Mouse (Mus musculus) heart, adult 18-20 months (tissue): ENCODE data around the gene Adsl. TPM values are rescaled to one million over a fixed set of nuclear protein-coding genes. Genes with fewer than 3 reads are reported as not detected.
"Not testable (repeated sequence)": the region's sequence is repeated elsewhere in the genome, so short reads cannot be mapped to it uniquely, and the experiment has no call there.

ENCODE experiments used
- DNase-seq, 2 experiments: peaks; one replicate each; pipeline ENCODE4 v3.0.0; 2021 to 2022; ENCODE audit warnings: mixed read lengths in 1 of 2
- long read RNA-seq, 2 experiments: library from polyadenylated mRNA; stranded (forward); transcript quantifications; one replicate each; pipeline ENCODE4 v2.0.0; 2021
- total RNA-seq, 2 experiments: library from RNA; stranded (reverse); gene quantifications; 2 replicates each; pipeline ENCODE4 v1.2.3; 2021

Gene Adsl
- 10 to 100 TPM; 82.9 to 91.7 TPM for total RNA-seq
- long read RNA-seq, experiment 1, transcript Adsl-201 (13 exons, 3,711 nt): major isoform, 84 of 101 reads
- long read RNA-seq, experiment 1, partial matches to known transcripts: 4 of 101 reads
- long read RNA-seq, experiment 1, other reads (novel, unspliced or antisense): 13 of 101 reads
- long read RNA-seq, experiment 2, transcript Adsl-201 (13 exons, 3,711 nt): major isoform, 50 of 59 reads
- long read RNA-seq, experiment 2, partial matches to known transcripts: 4 of 59 reads
- long read RNA-seq, experiment 2, other reads (novel, unspliced or antisense): 5 of 59 reads

- DNase-seq: peak; percentile 90 to 92
Measured at GRCm38 (mm10) chr15:80948145-80949135, at the start of gene Adsl. Gene Adsl (plus strand): TSS chr15:80948490.

- DNase-seq: no peak
Measured at GRCm38 (mm10) chr15:80899806-80900205, 48.5 kb upstream of the Adsl start.

GRCm38 (mm10) chr15:80901806-80902513 is 46.3 kb upstream of the Adsl start:
- no peak for DNase-seq

GRCm38 (mm10) chr15:80904776-80905175 is 43.5 kb upstream of the Adsl start:
- not testable (repeated sequence) for DNase-seq

- DNase-seq: no peak
Measured at GRCm38 (mm10) chr15:80910183-80910582, 38.1 kb upstream of the Adsl start.

GRCm38 (mm10) chr15:80910790-80911531 is 37.3 kb upstream of the Adsl start:
- no peak for DNase-seq

- DNase-seq: no peak
Measured at GRCm38 (mm10) chr15:80912175-80912574, 36.1 kb upstream of the Adsl start.

GRCm38 (mm10) chr15:80913803-80914202 is 34.5 kb upstream of the Adsl start:
- no peak for DNase-seq

GRCm38 (mm10) chr15:80915850-80916249 is 32.4 kb upstream of the Adsl start:
- peak; percentile 21 to 22 for DNase-seq

GRCm38 (mm10) chr15:80916621-80917020 is 31.7 kb upstream of the Adsl start:
- DNase-seq: no peak

GRCm38 (mm10) chr15:80920346-80920745 is 27.9 kb upstream of the Adsl start:
- no peak for DNase-seq

- no peak for DNase-seq
Measured at GRCm38 (mm10) chr15:80921781-80922180, 26.5 kb upstream of the Adsl start.

- no peak for DNase-seq
Measured at GRCm38 (mm10) chr15:80924211-80924610, 24.1 kb upstream of the Adsl start.

- DNase-seq: no peak
Measured at GRCm38 (mm10) chr15:80928811-80929355, 19.4 kb upstream of the Adsl start.

- DNase-seq: no peak
Measured at GRCm38 (mm10) chr15:80930048-80930571, 18.2 kb upstream of the Adsl start.

GRCm38 (mm10) chr15:80930676-80931320 is 17.5 kb upstream of the Adsl start:
- not testable (repeated sequence) for DNase-seq

- DNase-seq: no peak
Measured at GRCm38 (mm10) chr15:80931345-80931960, 16.8 kb upstream of the Adsl start.

GRCm38 (mm10) chr15:80934841-80935240 is 13.4 kb upstream of the Adsl start:
- DNase-seq: no peak

- peak; percentile 20 to 21 for DNase-seq
Measured at GRCm38 (mm10) chr15:80936686-80937085, 11.6 kb upstream of the Adsl start.

- DNase-seq: no peak
Measured at GRCm38 (mm10) chr15:80938615-80939014, 9.7 kb upstream of the Adsl start.
